Mouse (Mus musculus) liver, postnatal 0 days (tissue): ENCODE results near the gene Gm10778.

Experiments
- CTCF ChIP-seq: sonication (generic); IDR thresholded peaks from 2 replicates; pipeline ENCODE4 v1.5.1; 2016; ENCODE audit warnings: antibody characterized with exemption, low read depth
- EP300 ChIP-seq: IDR thresholded peaks from 2 replicates; pipeline ENCODE4 v1.6.1; 2016; ENCODE audit warnings: antibody characterized with exemption, low read depth, mild to moderate bottlenecking

DNA sequence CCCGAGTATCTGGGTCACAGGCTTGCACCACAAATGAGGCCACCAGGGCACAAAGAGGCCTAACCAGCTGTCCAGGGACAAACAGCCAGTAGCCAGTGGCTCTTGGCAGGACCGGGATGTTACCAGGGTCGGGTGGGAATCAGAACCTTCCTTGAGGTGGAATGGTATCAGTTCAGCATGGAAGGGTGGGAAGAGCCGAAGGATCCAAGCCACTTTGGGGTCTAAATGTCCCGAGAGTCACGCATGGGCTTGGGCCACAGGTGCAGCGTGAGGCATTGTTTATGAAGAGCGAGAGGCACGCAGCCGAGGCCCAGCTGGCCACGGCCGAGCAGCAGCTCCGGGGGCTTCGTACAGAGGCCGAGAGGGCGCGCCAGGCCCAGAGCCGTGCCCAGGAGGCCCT is 4.1 kb upstream of the Gm10778 start:
- TF ChIP-seq CTCF (no peak), EP300 (no peak)
